28 mouse cellular contexts compared by ENCODE assay signal in genomic region chr6:82747085-82747484, GRCm38 (mm10). TPM values are rescaled to one million over a fixed set of nuclear protein-coding genes. Genes with fewer than 3 reads are reported as not detected.
DNase-seq lines count a peak whose midpoint lies in the region; ATAC-seq and TF ChIP-seq lines count a peak whose summit lies in the region.
"Had no signal": no experiment of that assay in that cellular context is flagged by ENCODE, and none has a peak within 500 bp of the region (broad histone marks: within the 10 kb centered on the region; RNA-seq: fewer than 3 reads in every experiment).

No protein-coding gene starts in this region.

- TF ChIP-seq EP300 in heart, adult 2 months (IDR thresholded peaks at IDR 0.05; ENCODE audit: insufficient read depth, low read depth, low read length): no peak

- intact Hi-C loops in heart, adult 2 months (cut with DNase I): loop anchor here (10.0 kb wide), 1 partner anchor 228 kb away; no protein-coding TSS in a partner anchor

- H3K9ac ChIP-seq in heart, adult 2 months (ENCODE audit: low read depth, low read length): no peak overlapping the region
- no peak overlapping the region for H3K9ac ChIP-seq in intestine, embryonic 16.5 days (ENCODE audit: low read depth, low read length)
- no peak overlapping the region for H3K9ac ChIP-seq in hindbrain, embryonic 14.5 days
- H3K9ac ChIP-seq in hindbrain, postnatal 0 days (replicated peaks; ENCODE audit: low read length): no peak overlapping the region
- H3K9ac ChIP-seq: embryonic facial prominence, embryonic 13.5 days; forebrain, embryonic 12.5 days; forebrain, postnatal 0 days; hindbrain, embryonic 15.5 days; liver, embryonic 12.5 days; liver, postnatal 0 days; midbrain, embryonic 13.5 days had no signal

- H3K36me3 ChIP-seq in heart, adult 2 months (ENCODE audit: control insufficient read depth, insufficient read depth, low read length): peaks cover 4% of the 10 kb centered on the region; the same call in 1 of the 2 replicates
- peaks cover 15% of the 10 kb centered on the region for H3K36me3 ChIP-seq in intestine, embryonic 16.5 days (ENCODE audit: control insufficient read depth, insufficient read depth, low read length)
- H3K36me3 ChIP-seq in hindbrain, embryonic 14.5 days (replicated peaks; ENCODE audit: control insufficient read depth, insufficient read depth): no peaks in the 10 kb centered on the region
- no peaks in the 10 kb centered on the region for H3K36me3 ChIP-seq in hindbrain, postnatal 0 days (ENCODE audit: insufficient read depth, low read length)
- H3K36me3 ChIP-seq: hindbrain, embryonic 15.5 days; midbrain, embryonic 13.5 days had no signal

- no peaks in the 10 kb centered on the region for H3K79me2 ChIP-seq in heart, adult 2 months (replicated peaks; ENCODE audit: control insufficient read depth, insufficient read depth, low read length)

- H3K4me3 ChIP-seq in heart, adult 2 months: no peak overlapping the region
- H3K4me3 ChIP-seq in intestine, embryonic 16.5 days (ENCODE audit: low read length): no peak overlapping the region
- no peak overlapping the region for H3K4me3 ChIP-seq in hindbrain, embryonic 14.5 days (replicated peaks; ENCODE audit: low read length)
- no peak overlapping the region for H3K4me3 ChIP-seq in hindbrain, postnatal 0 days (ENCODE audit: low read length)
- H3K4me3 ChIP-seq: embryonic facial prominence, embryonic 13.5 days; erythroblast, embryonic 14.5 days; forebrain, embryonic 12.5 days; hindbrain, embryonic 15.5 days; layer of hippocampus, adult 2 months; liver, embryonic 12.5 days; midbrain, embryonic 13.5 days had no signal

- WGBS in heart, adult 2 months: 22% methylated on average over 5 of the region's 5 CpGs
- 42% methylated on average over 5 of the region's 5 CpGs for WGBS in intestine, embryonic 16.5 days
- 82% methylated on average over 5 of the region's 5 CpGs for WGBS in hindbrain, embryonic 14.5 days
- WGBS in hindbrain, postnatal 0 days: 68% methylated on average over 5 of the region's 5 CpGs

- peaks cover 4% of the 10 kb centered on the region; the same call in 1 of the 2 replicates for H3K4me1 ChIP-seq in heart, adult 2 months (ENCODE audit: control insufficient read depth, insufficient read depth, low read length)
- H3K4me1 ChIP-seq in intestine, embryonic 16.5 days (ENCODE audit: control insufficient read depth, insufficient read depth, low read length): peaks cover 5% of the 10 kb centered on the region; the same call in 1 of the 2 replicates
- no peaks in the 10 kb centered on the region for H3K4me1 ChIP-seq in hindbrain, embryonic 14.5 days (replicated peaks; ENCODE audit: control insufficient read depth, insufficient read depth, low read length)
- H3K4me1 ChIP-seq in hindbrain, postnatal 0 days (ENCODE audit: insufficient read depth, low read length): no peaks in the 10 kb centered on the region
- H3K4me1 ChIP-seq: embryonic facial prominence, embryonic 13.5 days; forebrain, embryonic 12.5 days; hindbrain, embryonic 15.5 days; midbrain, embryonic 13.5 days had no signal

- peak; percentile 79 for ATAC-seq in intestine, embryonic 16.5 days
- no peak for ATAC-seq in hindbrain, embryonic 14.5 days (ENCODE audit: low FRiP score)
- no peak for ATAC-seq in hindbrain, postnatal 0 days
- ATAC-seq: forebrain, postnatal 0 days; liver, embryonic 12.5 days; liver, postnatal 0 days; midbrain, embryonic 13.5 days had no signal

- no peak for TF ChIP-seq CTCF in heart, adult 2 months (IDR thresholded peaks at IDR 0.05)
- no peak for TF ChIP-seq CTCF in hindbrain, postnatal 0 days (IDR thresholded peaks at IDR 0.05; ENCODE audit: low read depth)

- no peaks in the 10 kb centered on the region for H3K9me3 ChIP-seq in intestine, embryonic 16.5 days (ENCODE audit: control insufficient read depth, low read length)
- H3K9me3 ChIP-seq in hindbrain, embryonic 14.5 days (ENCODE audit: control insufficient read depth, low read length): no peaks in the 10 kb centered on the region
- H3K9me3 ChIP-seq in hindbrain, postnatal 0 days (ENCODE audit: low read length): no peaks in the 10 kb centered on the region
- H3K9me3 ChIP-seq: embryonic facial prominence, embryonic 13.5 days; hindbrain, embryonic 15.5 days; liver, embryonic 12.5 days; midbrain, embryonic 13.5 days had no signal

- no peak for DNase-seq in heart, adult 2 months
- DNase-seq in heart, adult 9 months (ENCODE audit: low spot score in 2 of 2): no peak
- peak; percentile 77 for DNase-seq in 3T3-L1 (ENCODE audit: low read depth, low spot score)
- DNase-seq in NIH3T3 (ENCODE audit: low read depth): peak; percentile 51
- DNase-seq in hindbrain, embryonic 14.5 days (ENCODE audit: low spot score): no peak
- no peak for DNase-seq in hindbrain, postnatal 0 days (ENCODE audit: low spot score)
- DNase-seq in cerebellum, adult 18-20 months: no peak
- DNase-seq: adrenal gland, postnatal 10 days; cerebellum, adult 11 months; cerebellum, adult 9-11 months; forebrain, postnatal 0 days; gastrocnemius, postnatal 10 days; heart, postnatal 4 days; kidney, adult 11 months; kidney, postnatal 14 days; liver, postnatal 0 days; lung, postnatal 36 days; spleen, adult 18-20 months; thymus, adult 18-20 months; thymus, postnatal 25 days had no signal

- peak overlapping the region; percentile 78 for H3K27ac ChIP-seq in heart, adult 2 months
- H3K27ac ChIP-seq in intestine, embryonic 16.5 days (ENCODE audit: low read length): no peak overlapping the region
- no peak overlapping the region for H3K27ac ChIP-seq in hindbrain, embryonic 14.5 days
- no peak overlapping the region for H3K27ac ChIP-seq in hindbrain, postnatal 0 days
- H3K27ac ChIP-seq: embryonic facial prominence, embryonic 13.5 days; forebrain, embryonic 12.5 days; hindbrain, embryonic 15.5 days; layer of hippocampus, adult 2 months; liver, embryonic 12.5 days; midbrain, embryonic 13.5 days had no signal

- H3K4me2 ChIP-seq in intestine, embryonic 16.5 days (ENCODE audit: low read depth, low read length): no peak overlapping the region
- no peak overlapping the region for H3K4me2 ChIP-seq in hindbrain, embryonic 14.5 days (replicated peaks)
- H3K4me2 ChIP-seq in hindbrain, postnatal 0 days (ENCODE audit: low read depth, low read length): no peak overlapping the region
- H3K4me2 ChIP-seq: embryonic facial prominence, embryonic 13.5 days; forebrain, embryonic 12.5 days; hindbrain, embryonic 15.5 days; liver, embryonic 12.5 days; midbrain, embryonic 13.5 days had no signal

- H3K27me3 ChIP-seq in heart, adult 2 months (ENCODE audit: control insufficient read depth, insufficient read depth, low read length): no peaks in the 10 kb centered on the region
- H3K27me3 ChIP-seq in intestine, embryonic 16.5 days (replicated peaks; ENCODE audit: control insufficient read depth, insufficient read depth, low read length): no peaks in the 10 kb centered on the region
- no peaks in the 10 kb centered on the region for H3K27me3 ChIP-seq in hindbrain, embryonic 14.5 days (ENCODE audit: control insufficient read depth, insufficient read depth, low read length)
- no peaks in the 10 kb centered on the region for H3K27me3 ChIP-seq in hindbrain, postnatal 0 days (ENCODE audit: insufficient read depth, low read length)
- H3K27me3 ChIP-seq: embryonic facial prominence, embryonic 13.5 days; forebrain, embryonic 12.5 days; hindbrain, embryonic 15.5 days; liver, embryonic 12.5 days; midbrain, embryonic 13.5 days had no signal

- no peak for TF ChIP-seq POLR2A in heart, adult 2 months (IDR thresholded peaks at IDR 0.05; ENCODE audit: insufficient read depth, low read depth, low read length)

RNA-seq across cellular contexts. Expression of gene Hk2, which starts 27.2 kb away (rescaled TPM):
- total RNA-seq in heart, adult 2 months (2021): 100 to 1,000 TPM; 325 to 363 TPM
- 104 and 173 TPM in 2 replicates for polyA plus RNA-seq in heart, adult 2 months (2012; rRNA removed)
- 14.7 and 18.0 TPM in 2 replicates for polyA plus RNA-seq in intestine, embryonic 16.5 days (2015; fragmentation: Nextera tagmentation; extraction: Ambion mirVana)
- polyA plus RNA-seq in hindbrain, embryonic 14.5 days (2014; fragmentation: Nextera tagmentation; extraction: Ambion mirVana): 2.4 and 3.4 TPM in 2 replicates
- 6.0 and 13.0 TPM in 2 replicates for total RNA-seq in hindbrain, postnatal 0 days (2014; rRNA removed)
- polyA plus RNA-seq in hindbrain, postnatal 0 days (2015; fragmentation: Nextera tagmentation; extraction: Ambion mirVana): 2.6 and 3.6 TPM in 2 replicates

RNA-seq across cellular contexts. Expression of gene Pole4, which starts 41.9 kb away (rescaled TPM):
- total RNA-seq in heart, adult 2 months (2021): 10 to 100 TPM; 15.5 to 16.7 TPM
- 9.2 and 19.5 TPM in 2 replicates for polyA plus RNA-seq in heart, adult 2 months (2012; rRNA removed)
- 80.1 and 82.6 TPM in 2 replicates for polyA plus RNA-seq in intestine, embryonic 16.5 days (2015; fragmentation: Nextera tagmentation; extraction: Ambion mirVana)
- 145 and 157 TPM in 2 replicates for polyA plus RNA-seq in hindbrain, embryonic 14.5 days (2014; fragmentation: Nextera tagmentation; extraction: Ambion mirVana)
- total RNA-seq in hindbrain, postnatal 0 days (2014; rRNA removed): 55.7 and 68.4 TPM in 2 replicates
- 136 and 142 TPM in 2 replicates for polyA plus RNA-seq in hindbrain, postnatal 0 days (2015; fragmentation: Nextera tagmentation; extraction: Ambion mirVana)

Comparison
In these comparisons a context has a peak if more than half of its experiments do, and no peak if none do; other contexts are left out.
1. DNase-seq: peak in 3T3-L1 (single experiment) and NIH3T3 (single experiment); none in heart, adult 2 months (0 of 2), heart, adult 9 months (0 of 2), hindbrain, embryonic 14.5 days (single experiment), hindbrain, postnatal 0 days (single experiment) and cerebellum, adult 18-20 months (0 of 2).